Mouse (Mus musculus) kidney, adult 2 months (tissue): ENCODE results near the gene Pga5.

Experiments
- CTCF ChIP-seq: fragments of 200-500 bp; conservative IDR thresholded peaks from 2 replicates; pipeline ENCODE4 v1.5.1; 2011; ENCODE audit warnings: low read depth, mild to moderate bottlenecking, control low read depth, low read length, moderate library complexity, mixed read lengths; ENCODE audit not compliant: insufficient read depth, insufficient read length
- POLR2A ChIP-seq: fragments of 200-500 bp; IDR thresholded peaks from one replicate; pipeline ENCODE4 v1.6.1; 2011; ENCODE audit warnings: low read depth, low read length, control low read depth

DNA sequence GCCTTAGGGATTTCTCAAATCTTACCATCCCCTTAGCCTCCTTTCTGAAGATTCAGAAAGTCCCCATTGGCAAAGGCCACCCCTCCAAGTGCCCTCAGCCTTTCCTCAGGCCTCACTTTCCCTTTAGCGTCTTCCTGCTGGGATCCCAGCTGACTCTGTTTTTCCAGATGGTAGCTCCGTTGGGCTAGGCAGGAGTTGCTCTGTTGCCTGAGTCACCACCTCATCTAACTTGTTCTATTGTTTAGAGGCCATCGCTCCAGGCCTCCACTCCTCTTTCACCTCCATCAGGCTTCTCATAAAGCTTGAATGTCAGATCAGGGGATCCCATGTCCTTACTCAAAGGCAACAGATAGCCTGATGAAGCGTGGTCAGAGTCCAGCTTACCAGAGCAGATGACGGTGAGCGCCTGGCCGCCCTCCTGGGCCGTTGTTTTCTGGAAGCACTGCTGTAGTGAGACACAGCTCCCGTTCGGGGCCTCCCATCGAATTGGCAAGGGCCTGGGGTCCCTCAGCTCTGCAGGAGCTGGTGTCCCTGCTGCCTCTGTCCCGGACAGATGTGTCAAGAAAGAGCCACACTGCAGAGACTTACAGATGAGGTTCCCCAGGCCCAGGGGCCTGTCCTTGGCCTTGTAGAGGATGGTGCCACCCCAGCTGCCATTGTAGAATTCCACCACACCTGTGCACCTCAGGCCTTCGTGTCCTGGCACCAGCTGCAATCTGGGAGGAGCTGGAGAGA is 46.9 kb upstream of the Pga5 start:
- TF ChIP-seq POLR2A (no peak), CTCF (no peak)
